Mouse (Mus musculus): ENCODE results near the gene Cd6. TPM values are rescaled to one million over a fixed set of nuclear protein-coding genes. Genes with fewer than 3 reads are reported as not detected.

The Cd6 gene
- polyA plus RNA-seq, 1 experiment, result not detected

DNA sequence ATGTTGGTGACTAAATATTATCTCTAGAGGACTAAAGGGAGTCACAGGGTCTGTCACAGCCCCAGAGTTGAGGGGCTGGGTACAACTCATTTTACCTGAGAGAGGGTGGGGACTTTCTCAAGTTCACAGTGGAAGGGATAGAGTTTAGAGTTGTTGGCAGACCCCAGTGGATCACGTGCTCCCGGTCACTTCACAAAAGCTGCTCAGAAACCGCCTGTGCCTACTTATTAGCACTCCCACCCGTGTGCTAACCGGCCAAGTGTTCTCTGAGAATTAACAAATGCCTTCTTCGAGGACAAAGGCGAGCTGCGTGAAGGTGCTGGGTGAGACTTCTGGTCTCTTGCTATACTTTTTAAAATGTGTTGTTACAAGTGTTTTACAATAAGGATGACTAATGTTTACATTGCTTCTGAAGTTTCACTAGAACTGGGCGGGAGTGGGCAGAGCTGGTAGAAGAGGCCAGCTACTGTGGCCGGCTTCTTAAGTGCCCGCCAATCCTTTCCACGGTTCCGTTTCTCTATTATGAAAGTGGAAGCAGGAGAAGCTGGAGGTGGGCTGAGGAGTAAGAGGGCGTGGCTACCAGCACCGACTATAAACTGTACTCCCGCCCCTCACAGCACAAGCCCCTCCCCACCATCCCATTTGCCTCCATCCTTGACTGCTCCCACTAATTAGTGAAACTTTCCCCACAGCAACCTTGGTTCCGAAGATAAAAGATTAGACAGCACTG lies 11.5 kb downstream of the Cd6 start:
- Histone ChIP-seq H3K27ac (ENCODE audit: insufficient read depth, low read length) (no peak overlapping the region), H3K4me1 (ENCODE audit: control insufficient read depth, insufficient read depth, low read length) (no peaks in the 10 kb centered on the region), H3K4me3 (ENCODE audit: insufficient read depth, low read length) (no peak overlapping the region)
- no peak for TF ChIP-seq POLR2A (IDR thresholded peaks at IDR 0.05; ENCODE audit: low read depth, low read length)
- no peak for TF ChIP-seq CTCF (IDR thresholded peaks at IDR 0.05; ENCODE audit: borderline replicate concordance, insufficient read depth, low read length)

- no peaks in the 10 kb centered on the region for H3K4me1 ChIP-seq (ENCODE audit: control insufficient read depth, insufficient read depth, low read length)
- TF ChIP-seq CTCF (IDR thresholded peaks at IDR 0.05; ENCODE audit: borderline replicate concordance, insufficient read depth, low read length) (no peak), POLR2A (IDR thresholded peaks at IDR 0.05; ENCODE audit: low read depth, low read length) (no peak)
- H3K27ac ChIP-seq (ENCODE audit: insufficient read depth, low read length), result no peak overlapping the region
- H3K4me3 ChIP-seq (ENCODE audit: insufficient read depth, low read length), result no peak overlapping the region
Observed at GRCm38 (mm10) chr19:10816462-10816861, 13.4 kb downstream of the Cd6 start.

- no peak overlapping the region for H3K4me3 ChIP-seq (ENCODE audit: insufficient read depth, low read length)
- TF ChIP-seq POLR2A (IDR thresholded peaks at IDR 0.05; ENCODE audit: low read depth, low read length), result no peak
- no peak for TF ChIP-seq CTCF (IDR thresholded peaks at IDR 0.05; ENCODE audit: borderline replicate concordance, insufficient read depth, low read length)
- no peak overlapping the region for H3K27ac ChIP-seq (ENCODE audit: insufficient read depth, low read length)
- no peaks in the 10 kb centered on the region for H3K4me1 ChIP-seq (ENCODE audit: control insufficient read depth, insufficient read depth, low read length)
Observed at GRCm38 (mm10) chr19:10815871-10816270, 14.0 kb downstream of the Cd6 start.

DNA sequence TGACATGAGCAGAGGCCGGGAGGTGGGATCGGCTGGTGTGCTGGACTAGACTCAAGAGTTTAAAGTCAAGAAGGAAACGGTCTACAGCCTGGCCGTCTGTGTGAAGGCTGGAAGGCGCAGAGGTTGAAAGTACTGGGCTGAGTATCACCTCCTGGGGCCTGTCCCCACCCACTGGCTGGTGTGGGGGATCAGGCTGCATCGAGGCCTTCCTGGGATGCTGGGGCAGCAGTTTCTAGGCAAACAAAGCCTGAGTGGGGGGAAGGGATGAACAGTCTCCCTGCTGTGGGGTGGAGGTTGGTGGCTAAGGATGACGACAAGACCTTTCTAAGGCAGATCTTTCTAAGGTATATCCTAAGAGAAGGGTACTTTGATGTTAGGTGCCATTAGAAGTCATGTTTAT lies 16.0 kb downstream of the Cd6 start:
- H3K4me3 ChIP-seq (ENCODE audit: insufficient read depth, low read length), result no peak overlapping the region
- TF ChIP-seq POLR2A (IDR thresholded peaks at IDR 0.05; ENCODE audit: low read depth, low read length) (no peak), CTCF (IDR thresholded peaks at IDR 0.05; ENCODE audit: borderline replicate concordance, insufficient read depth, low read length) (no peak)
- no peak overlapping the region for H3K27ac ChIP-seq (ENCODE audit: insufficient read depth, low read length)
- H3K4me1 ChIP-seq (ENCODE audit: control insufficient read depth, insufficient read depth, low read length), result no peaks in the 10 kb centered on the region

- no peaks in the 10 kb centered on the region for H3K4me1 ChIP-seq (ENCODE audit: control insufficient read depth, insufficient read depth, low read length)
- no peak overlapping the region for H3K4me3 ChIP-seq (ENCODE audit: insufficient read depth, low read length)
- no peak for TF ChIP-seq POLR2A (IDR thresholded peaks at IDR 0.05; ENCODE audit: low read depth, low read length)
- TF ChIP-seq CTCF (IDR thresholded peaks at IDR 0.05; ENCODE audit: borderline replicate concordance, insufficient read depth, low read length), result no peak
- H3K27ac ChIP-seq (ENCODE audit: insufficient read depth, low read length), result no peak overlapping the region
Observed at GRCm38 (mm10) chr19:10813039-10813438, 16.8 kb downstream of the Cd6 start.

DNA sequence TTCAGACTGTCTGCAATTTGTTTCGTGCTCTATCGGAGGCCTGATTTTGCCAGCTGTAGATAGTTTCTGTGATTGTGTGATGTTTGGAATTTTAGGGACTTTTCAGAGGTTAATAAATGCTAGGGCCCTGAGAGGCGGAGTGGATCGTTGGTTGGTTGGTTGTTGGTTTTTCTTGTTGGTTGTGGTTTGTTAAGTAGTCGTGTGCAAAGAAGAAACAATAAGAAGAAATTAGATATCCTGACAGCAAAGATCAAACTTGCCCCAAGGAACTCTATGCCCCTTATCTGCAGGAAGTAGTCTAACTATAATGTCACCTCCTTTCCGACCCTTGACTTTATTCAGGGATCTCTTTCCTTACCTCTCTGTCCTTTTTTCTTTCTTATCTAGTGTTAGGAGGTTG lies 18.4 kb downstream of the Cd6 start:
- Histone ChIP-seq H3K27ac (ENCODE audit: insufficient read depth, low read length) (no peak overlapping the region), H3K4me1 (ENCODE audit: control insufficient read depth, insufficient read depth, low read length) (no peaks in the 10 kb centered on the region), H3K4me3 (ENCODE audit: insufficient read depth, low read length) (no peak overlapping the region)
- TF ChIP-seq POLR2A (IDR thresholded peaks at IDR 0.05; ENCODE audit: low read depth, low read length) (no peak), CTCF (IDR thresholded peaks at IDR 0.05; ENCODE audit: borderline replicate concordance, insufficient read depth, low read length) (no peak)

DNA sequence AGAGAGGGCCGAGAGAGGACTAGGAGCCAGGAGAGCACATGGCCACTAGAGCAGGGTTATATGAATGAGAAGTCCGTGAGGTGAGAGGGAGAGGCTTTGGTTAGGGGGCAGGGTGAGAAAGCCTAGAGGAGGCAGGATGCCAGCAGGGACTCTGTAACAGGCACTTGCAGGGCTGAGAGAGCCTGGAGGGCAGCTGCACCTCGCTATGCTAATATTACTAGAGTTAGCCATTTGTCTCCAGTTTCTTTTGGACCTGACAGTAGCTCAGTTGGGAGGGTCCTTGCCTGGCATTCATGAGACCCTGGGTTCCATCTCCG lies 19.7 kb downstream of the Cd6 start:
- TF ChIP-seq CTCF (IDR thresholded peaks at IDR 0.05; ENCODE audit: borderline replicate concordance, insufficient read depth, low read length) (no peak), POLR2A (IDR thresholded peaks at IDR 0.05; ENCODE audit: low read depth, low read length) (no peak)
- H3K4me3 ChIP-seq (ENCODE audit: insufficient read depth, low read length), result no peak overlapping the region
- H3K27ac ChIP-seq (ENCODE audit: insufficient read depth, low read length), result no peak overlapping the region
- H3K4me1 ChIP-seq (ENCODE audit: control insufficient read depth, insufficient read depth, low read length), result no peaks in the 10 kb centered on the region

DNA sequence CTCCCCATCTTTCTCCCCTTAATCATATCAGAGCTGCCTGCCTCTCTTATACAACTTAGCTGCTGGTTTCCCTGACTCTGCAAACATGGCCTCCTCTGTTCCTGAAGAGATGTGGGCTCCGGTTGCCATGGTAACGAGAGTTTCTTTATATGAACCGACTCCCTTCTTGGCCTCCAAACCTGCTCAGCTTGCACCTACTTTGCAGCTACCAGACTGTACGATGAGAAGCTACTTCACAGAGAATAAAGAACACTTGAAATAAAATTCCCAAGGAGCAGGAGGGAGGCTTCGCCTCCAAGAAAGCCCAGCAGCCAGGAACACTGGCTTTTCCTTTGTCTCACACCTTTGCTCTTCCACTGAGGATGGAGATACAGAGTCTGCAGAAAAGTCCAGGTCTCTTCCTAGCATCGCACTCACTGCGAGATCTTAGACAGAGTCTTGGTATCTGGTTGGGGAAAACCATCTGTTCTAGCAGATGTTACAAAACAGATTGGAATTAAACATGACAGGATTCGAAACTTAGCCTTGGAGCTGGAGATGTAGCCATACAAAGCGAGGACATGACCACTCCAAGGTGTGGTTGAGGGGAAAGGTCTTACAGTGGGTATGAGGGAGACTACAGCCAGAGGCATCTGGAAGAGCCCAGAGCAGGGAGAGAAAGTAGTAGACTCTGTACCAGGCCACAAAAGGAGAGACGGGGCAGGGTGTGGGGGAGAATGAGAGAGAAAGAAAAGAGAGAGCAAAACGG lies 20.3 kb downstream of the Cd6 start:
- Histone ChIP-seq H3K4me3 (ENCODE audit: insufficient read depth, low read length) (no peak overlapping the region), H3K4me1 (ENCODE audit: control insufficient read depth, insufficient read depth, low read length) (no peaks in the 10 kb centered on the region), H3K27ac (ENCODE audit: insufficient read depth, low read length) (no peak overlapping the region)
- TF ChIP-seq CTCF (IDR thresholded peaks at IDR 0.05; ENCODE audit: borderline replicate concordance, insufficient read depth, low read length), result no peak
- TF ChIP-seq POLR2A (IDR thresholded peaks at IDR 0.05; ENCODE audit: low read depth, low read length), result no peak

DNA sequence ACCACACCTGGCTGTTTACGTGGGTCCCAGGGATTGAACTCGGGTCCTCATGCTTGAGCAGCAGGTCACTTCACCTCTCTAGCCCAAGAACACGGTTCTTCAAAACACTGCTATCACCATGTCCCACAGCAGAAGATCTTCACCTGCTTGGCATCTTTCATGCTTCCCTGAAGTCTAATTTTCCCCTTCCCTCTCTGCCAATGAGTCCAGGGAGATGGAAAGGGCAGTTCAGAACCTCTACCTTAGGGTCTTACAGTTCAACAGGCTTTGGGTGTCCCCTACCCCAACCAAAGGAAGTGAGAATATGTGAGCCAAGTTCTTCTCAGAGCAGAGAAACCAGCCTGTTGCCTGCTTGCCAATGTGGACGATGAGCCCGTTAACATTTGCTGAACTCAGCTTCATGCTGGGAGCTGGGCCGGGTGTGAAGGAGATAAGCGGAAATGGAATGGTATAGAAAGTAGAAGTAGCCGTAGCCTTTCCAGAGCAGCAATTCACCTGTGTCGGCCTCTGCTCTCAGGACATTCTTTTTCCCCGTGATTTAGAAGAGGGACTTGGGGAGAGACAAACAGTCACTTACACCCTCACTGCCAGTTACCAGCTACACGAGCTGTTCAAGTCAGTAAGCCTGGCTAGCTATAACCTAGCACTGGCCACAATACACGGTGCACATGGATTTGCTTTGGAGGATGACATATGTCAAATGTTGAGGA lies 21.2 kb downstream of the Cd6 start:
- Histone ChIP-seq H3K27ac (ENCODE audit: insufficient read depth, low read length) (no peak overlapping the region), H3K4me1 (ENCODE audit: control insufficient read depth, insufficient read depth, low read length) (no peaks in the 10 kb centered on the region), H3K4me3 (ENCODE audit: insufficient read depth, low read length) (no peak overlapping the region)
- TF ChIP-seq CTCF (IDR thresholded peaks at IDR 0.05; ENCODE audit: borderline replicate concordance, insufficient read depth, low read length), result no peak
- TF ChIP-seq POLR2A (IDR thresholded peaks at IDR 0.05; ENCODE audit: low read depth, low read length), result no peak

Measured in embryonic fibroblast, embryonic 13.5 days (primary cell).